In the genomic region with DNA sequence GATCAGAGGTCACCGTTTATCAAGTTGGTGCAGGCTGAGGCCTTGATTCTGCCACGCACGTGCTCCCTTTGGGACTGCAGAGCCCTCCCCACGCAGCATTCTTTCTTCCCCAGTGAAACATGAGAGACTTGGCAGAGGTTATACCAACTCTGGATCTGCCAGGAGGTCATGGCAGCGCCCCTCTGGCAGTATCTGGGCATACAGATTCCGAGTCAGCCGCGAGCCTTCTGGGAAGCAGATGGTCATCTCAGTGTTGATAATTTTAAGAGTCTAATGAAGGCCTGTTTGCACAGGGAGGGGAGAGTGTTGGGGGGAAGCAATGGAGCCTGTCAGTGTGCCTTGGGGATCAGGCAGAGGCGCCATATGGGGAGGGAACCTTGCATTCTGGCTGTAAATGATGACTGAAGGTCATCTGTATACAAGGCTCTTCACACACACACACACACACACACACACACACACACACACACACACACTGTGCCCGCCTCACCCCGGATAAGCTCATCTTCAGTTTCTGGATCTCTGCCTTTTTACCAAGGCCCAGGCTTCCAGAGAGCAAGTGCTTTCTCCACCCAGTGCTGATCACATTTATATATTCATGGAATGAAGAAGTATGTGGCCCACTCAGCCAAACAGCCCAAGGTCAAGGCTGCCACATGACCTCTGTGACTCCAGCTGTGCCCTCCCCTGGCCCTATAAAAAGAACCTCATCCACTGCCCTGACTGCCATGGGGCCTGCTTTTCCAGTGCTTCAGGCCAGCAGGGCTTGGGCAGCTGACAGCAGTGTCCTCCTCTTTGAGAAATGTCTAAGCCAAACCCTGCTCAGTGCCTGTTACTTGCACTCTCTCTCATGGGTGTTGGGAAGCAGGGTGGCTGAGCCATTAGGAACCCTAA, we compare ENCODE assay signal across 9 mouse cellular contexts. TPM values are rescaled to one million over a fixed set of nuclear protein-coding genes. Genes with fewer than 3 reads are reported as not detected.
DNase-seq lines count a peak whose midpoint lies in the region; ATAC-seq and TF ChIP-seq lines count a peak whose summit lies in the region.
"Had no signal": no experiment of that assay in that cellular context is flagged by ENCODE, and none has a peak within 500 bp of the region (broad histone marks: within the 10 kb centered on the region; RNA-seq: fewer than 3 reads in every experiment).

No protein-coding gene starts in this region.

- H3K4me2 ChIP-seq in kidney, postnatal 0 days (ENCODE audit: low read length): no peak overlapping the region
- no peak overlapping the region for H3K4me2 ChIP-seq in neural tube, embryonic 12.5 days (replicated peaks)

- WGBS in kidney, postnatal 0 days: 43% methylated on average over 11 of the region's 11 CpGs
- 63% methylated on average over 11 of the region's 11 CpGs for WGBS in neural tube, embryonic 12.5 days

- TF ChIP-seq CTCF in kidney, postnatal 0 days (IDR thresholded peaks at IDR 0.05; ENCODE audit: low read depth): no peak

- H3K36me3 ChIP-seq in kidney, postnatal 0 days (ENCODE audit: insufficient read depth, low read length): no peaks in the 10 kb centered on the region
- H3K36me3 ChIP-seq in neural tube, embryonic 12.5 days: no peaks in the 10 kb centered on the region

- H3K27me3 ChIP-seq in kidney, postnatal 0 days (ENCODE audit: insufficient read depth, low read length): no peaks in the 10 kb centered on the region
- H3K27me3 ChIP-seq in neural tube, embryonic 12.5 days (replicated peaks): 0 out of 2 replicates have a peak, but pooled peaks cover 3% of the 10 kb centered on the region

- no peak overlapping the region for H3K27ac ChIP-seq in kidney, postnatal 0 days
- H3K27ac ChIP-seq in neural tube, embryonic 12.5 days: no peak overlapping the region

- no peak overlapping the region for H3K4me3 ChIP-seq in kidney, postnatal 0 days (replicated peaks; ENCODE audit: low read depth, low read length)
- H3K4me3 ChIP-seq in neural tube, embryonic 12.5 days: no peak overlapping the region
- H3K4me3 ChIP-seq: erythroblast, embryonic 14.5 days had no signal

- no peaks in the 10 kb centered on the region for H3K4me1 ChIP-seq in kidney, postnatal 0 days (replicated peaks; ENCODE audit: insufficient read depth, low read length)
- peaks cover 8% of the 10 kb centered on the region for H3K4me1 ChIP-seq in neural tube, embryonic 12.5 days

- peak; percentile 27; the same call in 1 of the 2 replicates for ATAC-seq in kidney, postnatal 0 days (replicated peaks; ENCODE audit: low FRiP score, low read depth)
- ATAC-seq in neural tube, embryonic 12.5 days (ENCODE audit: low FRiP score, low read depth): 0 out of 2 replicates have a peak, but pooled peaks have one; percentile 9

- DNase-seq in kidney, postnatal 0 days (ENCODE audit: low spot score): peak; percentile 44
- no peak for DNase-seq in kidney, adult 18-20 months
- DNase-seq in brain, adult 2 months (ENCODE audit: low read depth, low spot score): peak; percentile 84
- DNase-seq in gastrocnemius, postnatal 10 days: peak; percentile 23
- DNase-seq in yolk sac, embryonic 10.5 days (ENCODE audit: low spot score): no peak
- no peak for DNase-seq in left cerebral cortex, postnatal 25 days (ENCODE audit: low spot score in 2 of 2)
- DNase-seq in urinary bladder, adult 18-20 months (ENCODE audit: low spot score in 2 of 2): no peak

- H3K9ac ChIP-seq in kidney, postnatal 0 days (ENCODE audit: low read depth, low read length): no peak overlapping the region
- no peak overlapping the region for H3K9ac ChIP-seq in neural tube, embryonic 12.5 days

- H3K9me3 ChIP-seq in kidney, postnatal 0 days (replicated peaks; ENCODE audit: low read length): no peaks in the 10 kb centered on the region
- H3K9me3 ChIP-seq in neural tube, embryonic 12.5 days: no peaks in the 10 kb centered on the region

- intact Hi-C loops in left cerebral cortex, postnatal 25 days (cut with DNase I): no loop called here

RNA-seq across cellular contexts. Expression of a gene that starts 18.5 kb away (rescaled TPM):
- polyA plus RNA-seq in kidney, postnatal 0 days (2015; fragmentation: Nextera tagmentation; extraction: Ambion mirVana): 11.8 and 14.0 TPM in 2 replicates
- 10 to 100 TPM; 33.5 to 37.7 TPM for total RNA-seq in gastrocnemius, postnatal 10 days (2021)
- 33.9 and 41.7 TPM in 2 replicates for polyA plus RNA-seq in neural tube, embryonic 12.5 days (2016; fragmentation: Nextera tagmentation; extraction: Ambion mirVana)
- total RNA-seq in left cerebral cortex, postnatal 25 days (2021): 10 to 100 TPM; 68.6 to 73.8 TPM

Comparison
In these comparisons a context has a peak if more than half of its experiments do, and no peak if none do; other contexts are left out.
1. DNase-seq: peak in kidney, postnatal 0 days (single experiment), brain, adult 2 months (single experiment) and gastrocnemius, postnatal 10 days (single experiment); none in kidney, adult 18-20 months (single experiment), yolk sac, embryonic 10.5 days (single experiment), left cerebral cortex, postnatal 25 days (0 of 2) and urinary bladder, adult 18-20 months (0 of 2).